Mouse (Mus musculus): ENCODE measurements at regions not wholly inside any gene's neighbourhood (a gene's known extent, or its start where the extent isn't known, plus 50 kb on each side); places are given as distances from the start of the nearest gene placed in this dataset.

GRCm38 (mm10) chr6:141059250-141059916 is 189.7 kb upstream of the Pde3a start:
- WGBS, result 93% methylated on average over 11 of the region's 11 CpGs
- peaks cover 4% of the 10 kb centered on the region; the same call in 1 of the 2 replicates for H3K9me3 ChIP-seq
- no peaks in the 10 kb centered on the region for H3K27me3 ChIP-seq (ENCODE audit: poor library complexity, severe bottlenecking)
- no peaks in the 10 kb centered on the region for H3K36me3 ChIP-seq (replicated peaks)
- no peak overlapping the region for H3K4me3 ChIP-seq
- H3K27ac ChIP-seq, result no peak overlapping the region
- DNase-seq (ENCODE audit: extremely low spot score, low spot score), result no peak
- H3K4me1 ChIP-seq, result no peaks in the 10 kb centered on the region

- no peaks in the 10 kb centered on the region for H3K9me3 ChIP-seq
- no peak for DNase-seq (ENCODE audit: extremely low spot score, low spot score)
- 83% methylated on average over 4 of the region's 4 CpGs for WGBS
- H3K27me3 ChIP-seq (ENCODE audit: poor library complexity, severe bottlenecking), result no peaks in the 10 kb centered on the region
- H3K4me3 ChIP-seq, result no peak overlapping the region
- H3K4me1 ChIP-seq, result peaks cover 13% of the 10 kb centered on the region
- no peak overlapping the region for H3K27ac ChIP-seq
- H3K36me3 ChIP-seq (replicated peaks), result no peaks in the 10 kb centered on the region
These were observed 183.3 kb upstream of the Pde3a start for GRCm38 (mm10) chr6:141065724-141066123.

- WGBS, result 61% methylated on average over 6 of the region's 6 CpGs
- no peaks in the 10 kb centered on the region for H3K27me3 ChIP-seq (ENCODE audit: poor library complexity, severe bottlenecking)
- no peak overlapping the region for H3K27ac ChIP-seq
- no peaks in the 10 kb centered on the region for H3K9me3 ChIP-seq
- H3K4me1 ChIP-seq, result peaks cover 13% of the 10 kb centered on the region
- H3K36me3 ChIP-seq (replicated peaks), result no peaks in the 10 kb centered on the region
- no peak overlapping the region for H3K4me3 ChIP-seq
- DNase-seq (ENCODE audit: extremely low spot score, low spot score), result no peak
These were observed 180.1 kb upstream of the Pde3a start for GRCm38 (mm10) chr6:141068861-141069467.

- H3K27me3 ChIP-seq (ENCODE audit: poor library complexity, severe bottlenecking), result no peaks in the 10 kb centered on the region
- H3K4me3 ChIP-seq, result no peak overlapping the region
- H3K4me1 ChIP-seq, result peaks cover 13% of the 10 kb centered on the region
- H3K27ac ChIP-seq, result no peak overlapping the region
- H3K36me3 ChIP-seq (replicated peaks), result no peaks in the 10 kb centered on the region
- no peaks in the 10 kb centered on the region for H3K9me3 ChIP-seq
- no peak for DNase-seq (ENCODE audit: extremely low spot score, low spot score)
- WGBS, result 94% methylated on average over 6 of the region's 6 CpGs
These were observed 179.2 kb upstream of the Pde3a start for GRCm38 (mm10) chr6:141069896-141070295.

- H3K27ac ChIP-seq, result no peak overlapping the region
- H3K4me3 ChIP-seq, result no peak overlapping the region
- H3K36me3 ChIP-seq (replicated peaks), result no peaks in the 10 kb centered on the region
- no peak for DNase-seq (ENCODE audit: extremely low spot score, low spot score)
- H3K27me3 ChIP-seq (ENCODE audit: poor library complexity, severe bottlenecking), result no peaks in the 10 kb centered on the region
- peaks cover 13% of the 10 kb centered on the region for H3K4me1 ChIP-seq
- 88% methylated on average over 2 of the region's 2 CpGs for WGBS
- H3K9me3 ChIP-seq, result no peaks in the 10 kb centered on the region
These were observed 177.6 kb upstream of the Pde3a start for GRCm38 (mm10) chr6:141071507-141071906.

GRCm38 (mm10) chr6:141091076-141091780 is 157.8 kb upstream of the Pde3a start:
- Histone ChIP-seq H3K36me3 (replicated peaks) (no peaks in the 10 kb centered on the region), H3K4me3 (no peak overlapping the region)
- DNase-seq (ENCODE audit: extremely low spot score, low spot score), result no peak

GRCm38 (mm10) chr6:141091781-141092140 is 157.3 kb upstream of the Pde3a start:
- no peak overlapping the region for H3K4me3 ChIP-seq
- DNase-seq (ENCODE audit: extremely low spot score, low spot score), result no peak
- H3K36me3 ChIP-seq (replicated peaks), result no peaks in the 10 kb centered on the region
- H3K27me3 ChIP-seq (ENCODE audit: poor library complexity, severe bottlenecking), result no peaks in the 10 kb centered on the region
- 90% methylated on average over 6 of the region's 6 CpGs for WGBS
- no peaks in the 10 kb centered on the region for H3K4me1 ChIP-seq
- no peak overlapping the region for H3K27ac ChIP-seq
- H3K9me3 ChIP-seq, result no peaks in the 10 kb centered on the region

More at GRCm38 (mm10) chr6:141091076-141091780, 157.8 kb upstream of the Pde3a start:
- H3K4me1 ChIP-seq, result no peaks in the 10 kb centered on the region
- WGBS, result 76% methylated on average over 9 of the region's 9 CpGs
- no peaks in the 10 kb centered on the region for H3K9me3 ChIP-seq
- no peak overlapping the region for H3K27ac ChIP-seq
- H3K27me3 ChIP-seq (ENCODE audit: poor library complexity, severe bottlenecking), result no peaks in the 10 kb centered on the region

- DNase-seq (ENCODE audit: extremely low spot score, low spot score), result no peak
- Histone ChIP-seq H3K27me3 (ENCODE audit: poor library complexity, severe bottlenecking) (no peaks in the 10 kb centered on the region), H3K27ac (no peak overlapping the region), H3K4me1 (no peaks in the 10 kb centered on the region), H3K36me3 (replicated peaks) (no peaks in the 10 kb centered on the region), H3K4me3 (no peak overlapping the region), H3K9me3 (no peaks in the 10 kb centered on the region)
- WGBS, result 65% methylated on average over 13 of the region's 13 CpGs
These were observed 151.5 kb upstream of the Pde3a start for GRCm38 (mm10) chr6:141097338-141098122.

- no peaks in the 10 kb centered on the region for H3K9me3 ChIP-seq
- 71% methylated on average over 5 of the region's 5 CpGs for WGBS
- H3K36me3 ChIP-seq (replicated peaks), result no peaks in the 10 kb centered on the region
- H3K27ac ChIP-seq, result no peak overlapping the region
- H3K4me3 ChIP-seq, result no peak overlapping the region
- DNase-seq (ENCODE audit: extremely low spot score, low spot score), result no peak
- H3K27me3 ChIP-seq (ENCODE audit: poor library complexity, severe bottlenecking), result no peaks in the 10 kb centered on the region
- H3K4me1 ChIP-seq, result no peaks in the 10 kb centered on the region
These were observed 130.8 kb upstream of the Pde3a start for GRCm38 (mm10) chr6:141118287-141118686.

- DNase-seq (ENCODE audit: extremely low spot score, low spot score), result no peak
- 73% methylated on average over 10 of the region's 10 CpGs for WGBS
- Histone ChIP-seq H3K36me3 (replicated peaks) (no peaks in the 10 kb centered on the region), H3K4me1 (0 out of 2 replicates have a peak, but pooled peaks cover 5% of the 10 kb centered on the region), H3K4me3 (no peak overlapping the region), H3K27me3 (ENCODE audit: poor library complexity, severe bottlenecking) (no peaks in the 10 kb centered on the region), H3K9me3 (no peaks in the 10 kb centered on the region), H3K27ac (no peak overlapping the region)
These were observed 122.3 kb upstream of the Pde3a start for GRCm38 (mm10) chr6:141126614-141127396.

GRCm38 (mm10) chr6:141129596-141129995 is 119.5 kb upstream of the Pde3a start:
- Histone ChIP-seq H3K27ac (no peak overlapping the region), H3K4me1 (0 out of 2 replicates have a peak, but pooled peaks cover 5% of the 10 kb centered on the region), H3K27me3 (ENCODE audit: poor library complexity, severe bottlenecking) (no peaks in the 10 kb centered on the region), H3K9me3 (no peaks in the 10 kb centered on the region), H3K36me3 (replicated peaks) (no peaks in the 10 kb centered on the region), H3K4me3 (no peak overlapping the region)
- no peak for DNase-seq (ENCODE audit: extremely low spot score, low spot score)
- 87% methylated on average over 1 of the region's 1 CpGs for WGBS

- Histone ChIP-seq H3K4me1 (peaks cover 5% of the 10 kb centered on the region; the same call in 1 of the 2 replicates), H3K27me3 (ENCODE audit: poor library complexity, severe bottlenecking) (no peaks in the 10 kb centered on the region), H3K36me3 (replicated peaks) (no peaks in the 10 kb centered on the region), H3K27ac (no peak overlapping the region), H3K9me3 (no peaks in the 10 kb centered on the region), H3K4me3 (no peak overlapping the region)
- WGBS, result 88% methylated on average over 6 of the region's 6 CpGs
- no peak for DNase-seq (ENCODE audit: extremely low spot score, low spot score)
These were observed 114.9 kb upstream of the Pde3a start for GRCm38 (mm10) chr6:141134176-141134575.

All from forebrain, embryonic 10.5 days (tissue).